Mouse (Mus musculus) testis, adult 2 months (tissue): ENCODE data around the gene Ston2. TPM values are rescaled to one million over a fixed set of nuclear protein-coding genes. Genes with fewer than 3 reads are reported as not detected.
"Not testable (repeated sequence)": the region's sequence is repeated elsewhere in the genome, so short reads cannot be mapped to it uniquely, and the experiment has no call there.

Experiments
- H3K27ac ChIP-seq: fragments of 200-500 bp; 2 replicates; pipeline ENCODE4 v1.5.1; 2012; ENCODE audit warnings: low read depth, low read length; ENCODE audit not compliant: control insufficient read depth, insufficient read depth
- H3K27me3 ChIP-seq: fragments of 200-500 bp; 2 replicates; pipeline ENCODE4 v1.6.1; 2012; ENCODE audit warnings: mild to moderate bottlenecking, low read length, moderate library complexity; ENCODE audit not compliant: control insufficient read depth, insufficient read depth
- H3K36me3 ChIP-seq: fragments of 200-500 bp; 2 replicates; pipeline ENCODE4 v1.6.1; 2012; ENCODE audit warnings: mild to moderate bottlenecking, low read length; ENCODE audit not compliant: control insufficient read depth, insufficient read depth
- H3K4me1 ChIP-seq: fragments of 200-500 bp; 2 replicates; pipeline ENCODE4 v1.6.1; 2012; ENCODE audit warnings: low read length; ENCODE audit not compliant: control insufficient read depth, insufficient read depth
- H3K4me3 ChIP-seq: fragments of 200-500 bp; 2 replicates; pipeline ENCODE4 v1.5.1; 2012; ENCODE audit warnings: low read depth, mild to moderate bottlenecking, low read length, moderate library complexity, mixed read lengths; ENCODE audit not compliant: control insufficient read depth
- CTCF ChIP-seq: fragments of 200-500 bp; IDR thresholded peaks from 2 replicates; pipeline ENCODE4 v1.5.1; 2012; ENCODE audit warnings: low read depth, mild to moderate bottlenecking, inconsistent platforms, low read length, moderate library complexity; ENCODE audit not compliant: control insufficient read depth, insufficient read depth, insufficient replicate concordance
- POLR2A ChIP-seq: fragments of 200-500 bp; IDR thresholded peaks from 2 replicates; pipeline ENCODE4 v1.6.1; 2012; ENCODE audit warnings: low read depth, mild to moderate bottlenecking, inconsistent platforms, low read length, moderate library complexity; ENCODE audit not compliant: control insufficient read depth
- polyA plus RNA-seq: library from polyadenylated mRNA; depleted of rRNA; stranded (reverse); fragments of >200 nt; gene quantifications from 2 replicates; pipeline ENCODE4 v1.2.3, GENCODE M21; 2012; rRNA removed

The Ston2 gene
- polyA plus RNA-seq, 1 experiment = 19.7 TPM

- TF ChIP-seq POLR2A (peak; percentile 71), CTCF (no peak)
- Histone ChIP-seq H3K4me1 (no peaks in the 10 kb centered on the region; the same call in 1 of the 2 replicates), H3K27ac (peak overlapping the region; percentile 93), H3K4me3 (peak overlapping the region; percentile 95), H3K36me3 (no peaks in the 10 kb centered on the region; the same call in 1 of the 2 replicates), H3K27me3 (no peaks in the 10 kb centered on the region)
Measured at GRCm38 (mm10) chr12:91588176-91588669, 200.0 kb downstream of the Ston2 start.

GRCm38 (mm10) chr12:91587491-91588033 lies 200.6 kb downstream of the Ston2 start:
- Histone ChIP-seq H3K36me3 (no peaks in the 10 kb centered on the region; the same call in 1 of the 2 replicates), H3K4me3 (no peak overlapping the region), H3K27me3 (no peaks in the 10 kb centered on the region), H3K27ac (no peak overlapping the region), H3K4me1 (no peaks in the 10 kb centered on the region; the same call in 1 of the 2 replicates)
- TF ChIP-seq POLR2A (no peak), CTCF (no peak)

GRCm38 (mm10) chr12:91587077-91587476 lies 201.1 kb downstream of the Ston2 start:
- no peaks in the 10 kb centered on the region for H3K27me3 ChIP-seq
- H3K4me3 ChIP-seq = peak overlapping the region; percentile 13; the same call in 1 of the 2 replicates
- no peak overlapping the region for H3K27ac ChIP-seq
- TF ChIP-seq POLR2A (no peak), CTCF (no peak)
- H3K36me3 ChIP-seq = no peaks in the 10 kb centered on the region; the same call in 1 of the 2 replicates
- no peaks in the 10 kb centered on the region; the same call in 1 of the 2 replicates for H3K4me1 ChIP-seq

- not testable (repeated sequence) for H3K4me3 ChIP-seq, H3K27ac ChIP-seq, H3K36me3 ChIP-seq, H3K4me1 ChIP-seq, H3K27me3 ChIP-seq
Measured at GRCm38 (mm10) chr12:91585815-91586214, 202.4 kb downstream of the Ston2 start.

- no peak for TF ChIP-seq CTCF
- TF ChIP-seq POLR2A = no peak
- peaks cover 1% of the 10 kb centered on the region; the same call in 1 of the 2 replicates for H3K36me3 ChIP-seq
- no peak overlapping the region for H3K27ac ChIP-seq
- no peaks in the 10 kb centered on the region for H3K4me1 ChIP-seq
- H3K4me3 ChIP-seq = no peak overlapping the region
- H3K27me3 ChIP-seq = no peaks in the 10 kb centered on the region
Measured at GRCm38 (mm10) chr12:91585206-91585605, 203.0 kb downstream of the Ston2 start.

- no peak overlapping the region for H3K4me3 ChIP-seq
- no peaks in the 10 kb centered on the region for H3K4me1 ChIP-seq
- peaks cover 1% of the 10 kb centered on the region; the same call in 1 of the 2 replicates for H3K36me3 ChIP-seq
- no peak for TF ChIP-seq CTCF
- no peak for TF ChIP-seq POLR2A
- H3K27me3 ChIP-seq = no peaks in the 10 kb centered on the region
- no peak overlapping the region for H3K27ac ChIP-seq
Measured at GRCm38 (mm10) chr12:91583409-91583808, 204.8 kb downstream of the Ston2 start.

Other genes with a start within 250 kb of the Ston2 start
- 17.7 and 19.4 TPM in 2 replicates for gene Gtf2a1, start 197.9 kb downstream of the Ston2 start, polyA plus RNA-seq
- gene Sel1l, start 60.8 kb upstream of the Ston2 start, polyA plus RNA-seq = 15.8 and 17.3 TPM in 2 replicates